Mouse (Mus musculus) kidney, adult 2 months (tissue): Measurements from ENCODE around the gene Pttg1. TPM values are rescaled to one million over a fixed set of nuclear protein-coding genes. Genes with fewer than 3 reads are reported as not detected.

Source experiments
- DNase-seq: peaks from one replicate; pipeline ENCODE4 v3.0.0; 2021
- H3K27ac ChIP-seq: fragments of 200-500 bp; 2 replicates; pipeline ENCODE4 v1.5.1; 2012; ENCODE audit warnings: low read depth, low read length, control low read depth, inconsistent platforms; ENCODE audit not compliant: insufficient read depth
- H3K27me3 ChIP-seq: fragments of 200-500 bp; replicated peaks from 2 replicates; pipeline ENCODE4 v1.6.1; 2012; ENCODE audit warnings: mild to moderate bottlenecking, moderate library complexity, low read length, inconsistent platforms; ENCODE audit not compliant: control insufficient read depth, insufficient read depth
- H3K36me3 ChIP-seq: fragments of 200-500 bp; 2 replicates; pipeline ENCODE4 v1.6.1; 2012; ENCODE audit warnings: mild to moderate bottlenecking, moderate library complexity, low read length, inconsistent platforms; ENCODE audit not compliant: control insufficient read depth, insufficient read depth
- H3K4me1 ChIP-seq: fragments of 200-500 bp; 2 replicates; pipeline ENCODE4 v1.6.1; 2011; ENCODE audit warnings: low read length; ENCODE audit not compliant: control insufficient read depth, insufficient read depth
- H3K4me3 ChIP-seq: fragments of 200-500 bp; 2 replicates; pipeline ENCODE4 v1.5.1; 2011; ENCODE audit warnings: mild to moderate bottlenecking, low read depth, low read length, control low read depth; ENCODE audit not compliant: insufficient read depth
- CTCF ChIP-seq: fragments of 200-500 bp; conservative IDR thresholded peaks from 2 replicates; pipeline ENCODE4 v1.5.1; 2011; ENCODE audit warnings: low read depth, mild to moderate bottlenecking, control low read depth, low read length, moderate library complexity, mixed read lengths; ENCODE audit not compliant: insufficient read depth, insufficient read length
- POLR2A ChIP-seq: fragments of 200-500 bp; IDR thresholded peaks from one replicate; pipeline ENCODE4 v1.6.1; 2011; ENCODE audit warnings: low read depth, low read length, control low read depth
- WGBS: fragments of 180-500 bp; shearing (Covaris S2); methylation state at CpG from one replicate; pipeline ENCODE4 v1.1.7; 2018; 5-methylcytosine and 5-hydroxymethylcytosine counted together
- polyA plus RNA-seq: library from polyadenylated mRNA; depleted of rRNA; stranded (reverse); fragments of >200 nt; gene quantifications from 2 replicates; pipeline ENCODE4 v1.2.3, GENCODE M21; 2012; rRNA removed

The Pttg1 gene
- polyA plus RNA-seq, 1 experiment = 45.4 TPM

- TF ChIP-seq POLR2A (no peak), CTCF (no peak)
- no peaks in the 10 kb centered on the region for H3K4me1 ChIP-seq
Observed at GRCm38 (mm10) chr11:43376598-43376997, 49.5 kb downstream of the Pttg1 start.

GRCm38 (mm10) chr11:43374956-43375355, 51.1 kb downstream of the Pttg1 start:
- Histone ChIP-seq H3K4me1 (no peaks in the 10 kb centered on the region), H3K27me3 (no peaks in the 10 kb centered on the region), H3K27ac (no peak overlapping the region), H3K4me3 (no peak overlapping the region), H3K36me3 (no peaks in the 10 kb centered on the region)
- 84% methylated on average over 6 of the region's 6 CpGs for WGBS
- no peak for TF ChIP-seq CTCF
- TF ChIP-seq POLR2A = no peak
- DNase-seq = no peak

More at GRCm38 (mm10) chr11:43376598-43376997, 49.5 kb downstream of the Pttg1 start:
- Histone ChIP-seq H3K27ac (no peak overlapping the region), H3K36me3 (no peaks in the 10 kb centered on the region), H3K27me3 (no peaks in the 10 kb centered on the region), H3K4me3 (no peak overlapping the region)
- no peak for DNase-seq
- 96% methylated on average over 1 of the region's 1 CpGs for WGBS

GRCm38 (mm10) chr11:43373367-43373766, 52.7 kb downstream of the Pttg1 start:
- no peaks in the 10 kb centered on the region for H3K36me3 ChIP-seq
- H3K4me1 ChIP-seq = no peaks in the 10 kb centered on the region
- no peak for TF ChIP-seq CTCF
- no peak for TF ChIP-seq POLR2A
- WGBS = 78% methylated on average over 3 of the region's 3 CpGs
- no peak overlapping the region for H3K27ac ChIP-seq
- no peak for DNase-seq
- no peaks in the 10 kb centered on the region for H3K27me3 ChIP-seq
- H3K4me3 ChIP-seq = no peak overlapping the region

- no peak overlapping the region for H3K27ac ChIP-seq
- 90% methylated on average over 3 of the region's 3 CpGs for whole genome bisulfite sequencing
- DNase-seq = no peak
- TF ChIP-seq CTCF (no peak), POLR2A (no peak)
- no peaks in the 10 kb centered on the region for H3K27me3 ChIP-seq
- no peak overlapping the region for H3K4me3 ChIP-seq
- H3K4me1 ChIP-seq = no peaks in the 10 kb centered on the region
- H3K36me3 ChIP-seq = no peaks in the 10 kb centered on the region
Observed at GRCm38 (mm10) chr11:43371807-43372206, 54.2 kb downstream of the Pttg1 start.

Other genes with a start within 250 kb of the Pttg1 start
- gene Slu7, start 7.5 kb upstream of the Pttg1 start, polyA plus RNA-seq = 3.4 and 5.5 TPM in 2 replicates
- 15.3 and 15.4 TPM in 2 replicates for gene C1qtnf2, start 48.0 kb upstream of the Pttg1 start, polyA plus RNA-seq
- 1.0 and 1.1 TPM in 2 replicates for gene Ccnjl, start 102.5 kb upstream of the Pttg1 start, polyA plus RNA-seq
- gene 4933415A04Rik, start 160.8 kb upstream of the Pttg1 start, polyA plus RNA-seq = 0.24 and 0.30 TPM in 2 replicates
- not detected in 2 replicates for gene Fabp6, start 175.3 kb upstream of the Pttg1 start, polyA plus RNA-seq